Mouse (Mus musculus): ENCODE data around the gene Chst14. TPM values are rescaled to one million over a fixed set of nuclear protein-coding genes. Genes with fewer than 3 reads are reported as not detected.
A peak's percentile ranks its signal among the peaks of the same experiment; 100 is the strongest.

The Chst14 gene
- polyA plus RNA-seq, 1 experiment from 2014 or later: 31.8 TPM

DNA sequence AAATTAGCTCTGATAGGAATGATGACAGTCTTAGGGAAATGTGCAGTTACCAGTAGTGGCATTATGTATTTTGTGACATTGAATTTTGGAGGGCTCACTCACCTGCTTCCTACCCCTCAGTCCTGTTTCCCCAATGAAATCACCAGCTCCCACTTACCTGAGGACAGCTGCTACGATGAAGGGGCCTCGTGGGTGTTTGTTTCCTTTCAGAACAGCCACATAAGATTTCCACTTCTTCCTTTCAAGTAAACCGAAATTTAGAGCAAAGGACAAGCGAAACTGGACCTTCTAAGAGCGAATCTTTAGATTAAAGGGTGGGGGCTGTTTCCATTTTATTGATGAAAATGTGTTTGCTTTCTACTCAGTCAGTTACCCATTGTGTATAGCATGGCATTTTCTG, 45.8 kb downstream of the Chst14 start:
- Histone ChIP-seq H3K36me3 (ENCODE audit: control insufficient read depth, insufficient read depth, low read length) (no peaks in the 10 kb centered on the region), H3K4me3 (ENCODE audit: low read length) (no peak overlapping the region), H3K4me2 (replicated peaks; ENCODE audit: low read depth, low read length) (no peak overlapping the region; the same call in 1 of the 2 replicates), H3K9ac (ENCODE audit: low read depth, low read length) (no peak overlapping the region), H3K9me3 (ENCODE audit: control insufficient read depth, low read length) (no peaks in the 10 kb centered on the region), H3K27ac (ENCODE audit: low read depth, low read length) (no peak overlapping the region), H3K27me3 (ENCODE audit: control insufficient read depth, insufficient read depth, low read length) (peaks cover 25% of the 10 kb centered on the region), H3K4me1 (ENCODE audit: control insufficient read depth, insufficient read depth, low read length) (no peaks in the 10 kb centered on the region)
- WGBS: 76% methylated on average over 5 of the region's 5 CpGs
- no peak for ATAC-seq (ENCODE audit: low FRiP score, low TSS enrichment)

DNA sequence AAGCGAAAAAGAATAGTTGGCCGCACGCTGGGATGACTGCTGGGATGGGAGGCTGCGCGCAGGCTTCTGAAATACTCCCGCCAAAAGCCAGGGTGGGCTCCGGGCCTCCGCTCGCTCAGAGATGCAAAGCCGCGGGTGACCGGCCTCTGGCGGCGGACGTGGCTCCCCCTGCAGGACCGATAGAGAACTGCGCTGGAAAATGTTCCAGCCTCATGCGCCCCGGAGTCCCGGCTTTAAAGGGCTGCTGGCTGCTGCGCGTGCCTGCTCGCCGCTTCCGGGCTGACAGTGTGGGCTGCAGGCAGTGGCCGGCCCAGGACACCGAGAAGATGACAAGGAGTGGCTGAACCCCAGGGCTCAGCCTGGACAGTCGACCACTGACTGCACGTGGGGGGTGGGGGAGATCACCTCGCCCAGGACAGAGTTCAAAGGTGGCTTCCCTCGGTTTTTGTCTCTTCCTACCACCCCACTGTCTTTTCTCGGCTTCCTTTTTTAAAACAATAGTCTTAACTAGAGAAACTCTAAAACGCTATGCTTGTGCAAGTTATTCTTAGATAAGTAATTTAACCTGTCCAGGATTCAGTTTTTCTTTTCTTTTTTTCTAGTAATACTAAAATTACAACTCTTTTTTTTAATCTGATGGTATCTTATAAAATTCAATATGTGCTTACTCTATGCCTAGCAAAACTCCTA, 46.5 kb downstream of the Chst14 start:
- Histone ChIP-seq H3K4me2 (replicated peaks; ENCODE audit: low read depth, low read length) (peak overlapping the region; percentile 66), H3K27me3 (ENCODE audit: control insufficient read depth, insufficient read depth, low read length) (peaks cover 32% of the 10 kb centered on the region)

DNA sequence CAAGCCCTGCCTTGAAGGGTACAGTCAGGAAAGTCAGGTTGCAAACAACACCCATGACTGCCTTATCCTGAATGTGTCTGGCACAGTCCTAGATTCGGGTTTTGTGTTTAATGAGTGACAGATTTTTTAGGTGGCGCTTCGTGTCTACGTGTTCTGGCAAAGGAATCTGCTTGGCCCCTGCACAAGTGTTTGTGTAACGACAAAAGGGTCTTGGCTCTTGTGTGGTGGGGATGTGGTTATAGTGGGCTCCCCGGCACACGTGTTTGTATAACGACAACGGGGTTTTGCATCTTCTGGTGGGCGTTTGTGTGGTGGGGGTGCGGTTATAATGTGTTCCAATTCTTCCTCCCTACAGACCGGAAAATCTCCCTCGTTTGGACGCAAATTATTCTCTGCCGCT, 49.6 kb downstream of the Chst14 start:
- WGBS: 4% methylated on average over 15 of the region's 15 CpGs
- ATAC-seq (ENCODE audit: low FRiP score, low TSS enrichment): peak; percentile 3; the same call in 1 of the 2 replicates
- H3K27ac ChIP-seq (ENCODE audit: low read depth, low read length): no peak overlapping the region
- H3K36me3 ChIP-seq (ENCODE audit: control insufficient read depth, insufficient read depth, low read length): no peaks in the 10 kb centered on the region
- no peaks in the 10 kb centered on the region for H3K4me1 ChIP-seq (ENCODE audit: control insufficient read depth, insufficient read depth, low read length)
- H3K4me2 ChIP-seq (replicated peaks; ENCODE audit: low read depth, low read length): peak overlapping the region; percentile 95
- peaks cover 35% of the 10 kb centered on the region for H3K27me3 ChIP-seq (ENCODE audit: control insufficient read depth, insufficient read depth, low read length)
- peak overlapping the region; percentile 57 for H3K4me3 ChIP-seq (ENCODE audit: low read length)
- no peaks in the 10 kb centered on the region for H3K9me3 ChIP-seq (ENCODE audit: control insufficient read depth, low read length)
- H3K9ac ChIP-seq (ENCODE audit: low read depth, low read length): peak overlapping the region; percentile 64

More for the DNA sequence above, 46.5 kb downstream of the Chst14 start:
- ATAC-seq (ENCODE audit: low FRiP score, low TSS enrichment): peak; percentile 90
- WGBS: 2% methylated on average over 33 of the region's 33 CpGs
- H3K4me1 ChIP-seq (ENCODE audit: control insufficient read depth, insufficient read depth, low read length): no peaks in the 10 kb centered on the region
- H3K36me3 ChIP-seq (ENCODE audit: control insufficient read depth, insufficient read depth, low read length): no peaks in the 10 kb centered on the region
- peak overlapping the region; percentile 32 for H3K4me3 ChIP-seq (ENCODE audit: low read length)
- no peaks in the 10 kb centered on the region for H3K9me3 ChIP-seq (ENCODE audit: control insufficient read depth, low read length)
- no peak overlapping the region for H3K27ac ChIP-seq (ENCODE audit: low read depth, low read length)
- peak overlapping the region; percentile 47; the same call in 1 of the 2 replicates for H3K9ac ChIP-seq (ENCODE audit: low read depth, low read length)

DNA sequence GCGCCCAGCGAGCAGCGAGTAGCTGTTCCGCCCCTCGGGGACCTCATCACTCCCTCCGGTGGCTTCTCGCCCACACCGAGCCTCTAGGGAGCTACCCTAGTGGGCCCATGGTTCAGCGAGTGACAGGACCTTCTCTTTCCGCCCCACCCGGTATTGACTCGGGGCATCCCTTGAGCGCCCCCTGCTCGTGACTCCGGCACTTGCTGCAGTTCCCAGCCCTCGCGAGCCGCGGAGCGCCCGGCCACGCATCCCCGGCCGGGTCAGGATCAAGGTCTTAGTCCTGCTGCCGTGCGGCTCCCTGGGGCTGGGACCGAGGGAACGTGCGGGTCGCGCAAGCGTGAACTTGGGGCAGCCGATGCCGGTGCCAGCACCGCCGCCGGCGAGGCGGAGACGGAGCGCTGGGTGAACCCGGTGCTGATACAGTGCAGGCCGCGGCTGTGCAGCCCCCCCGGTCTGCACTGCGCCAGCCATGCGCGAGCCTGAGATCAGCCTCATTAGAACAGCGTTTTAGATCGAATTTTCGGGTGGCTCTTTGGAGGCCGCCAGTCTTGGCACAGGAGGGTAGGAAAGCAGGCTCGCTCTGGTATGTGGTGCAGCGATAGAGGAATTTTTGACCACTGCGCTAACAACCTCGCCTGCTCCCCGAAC, 50.1 kb downstream of the Chst14 start:
- Histone ChIP-seq H3K36me3 (ENCODE audit: control insufficient read depth, insufficient read depth, low read length) (no peaks in the 10 kb centered on the region), H3K27me3 (ENCODE audit: control insufficient read depth, insufficient read depth, low read length) (peaks cover 35% of the 10 kb centered on the region), H3K4me1 (ENCODE audit: control insufficient read depth, insufficient read depth, low read length) (no peaks in the 10 kb centered on the region), H3K4me3 (ENCODE audit: low read length) (peak overlapping the region; percentile 57), H3K4me2 (replicated peaks; ENCODE audit: low read depth, low read length) (peak overlapping the region; percentile 95), H3K27ac (ENCODE audit: low read depth, low read length) (no peak overlapping the region), H3K9me3 (ENCODE audit: control insufficient read depth, low read length) (no peaks in the 10 kb centered on the region), H3K9ac (ENCODE audit: low read depth, low read length) (peak overlapping the region; percentile 64)
- WGBS: under 1% methylated on average over 57 of the region's 57 CpGs
- ATAC-seq (ENCODE audit: low FRiP score, low TSS enrichment): peak; percentile 79

DNA sequence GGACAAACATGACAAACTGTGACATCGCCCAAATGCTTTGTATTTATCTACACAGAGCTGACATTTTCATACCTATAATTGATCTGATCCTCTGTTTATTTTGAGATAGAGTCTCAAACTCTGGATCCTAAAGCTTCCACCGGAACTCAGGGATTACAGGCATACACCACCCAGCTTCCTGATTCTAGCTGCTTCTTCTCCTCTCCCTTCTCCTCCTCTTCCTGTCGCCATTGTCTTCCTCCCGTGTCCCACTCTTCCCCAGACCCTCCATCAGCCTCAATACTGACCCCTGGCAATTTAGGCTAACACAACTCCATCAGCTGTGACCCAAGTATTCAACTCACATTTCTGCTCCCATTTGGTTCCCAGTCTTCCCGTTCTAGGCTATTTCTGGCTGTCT, 50.6 kb downstream of the Chst14 start:
- Histone ChIP-seq H3K36me3 (ENCODE audit: control insufficient read depth, insufficient read depth, low read length) (no peaks in the 10 kb centered on the region), H3K27me3 (ENCODE audit: control insufficient read depth, insufficient read depth, low read length) (peaks cover 35% of the 10 kb centered on the region), H3K4me1 (ENCODE audit: control insufficient read depth, insufficient read depth, low read length) (no peaks in the 10 kb centered on the region), H3K9ac (ENCODE audit: low read depth, low read length) (peak overlapping the region; percentile 64; the same call in 1 of the 2 replicates), H3K27ac (ENCODE audit: low read depth, low read length) (no peak overlapping the region), H3K4me3 (ENCODE audit: low read length) (peak overlapping the region; percentile 57), H3K9me3 (ENCODE audit: control insufficient read depth, low read length) (no peaks in the 10 kb centered on the region), H3K4me2 (replicated peaks; ENCODE audit: low read depth, low read length) (peak overlapping the region; percentile 95)
- WGBS: 10% methylated on average over 5 of the region's 5 CpGs
- no peak for ATAC-seq (ENCODE audit: low FRiP score, low TSS enrichment)

DNA sequence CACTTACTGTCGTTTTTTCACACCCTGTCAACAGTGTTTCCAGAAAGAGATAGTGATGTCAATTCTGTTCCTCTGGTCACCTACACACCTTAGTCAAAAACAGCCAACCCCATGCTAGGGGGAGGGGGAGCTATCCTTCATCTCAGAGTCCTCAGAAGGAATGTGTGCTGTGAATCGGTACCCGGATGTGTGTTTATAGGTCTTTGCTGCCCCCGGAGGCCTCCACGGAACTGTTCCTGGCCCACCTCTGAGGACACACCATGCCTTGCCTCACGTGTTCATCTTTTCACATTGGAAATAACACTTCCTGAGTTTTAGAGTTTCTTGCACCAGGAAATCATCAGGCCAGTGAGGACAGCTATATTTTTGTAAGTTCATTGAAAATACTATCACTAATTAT, 51.8 kb downstream of the Chst14 start:
- Histone ChIP-seq H3K4me3 (ENCODE audit: low read length) (no peak overlapping the region), H3K4me1 (ENCODE audit: control insufficient read depth, insufficient read depth, low read length) (no peaks in the 10 kb centered on the region), H3K9ac (ENCODE audit: low read depth, low read length) (no peak overlapping the region), H3K4me2 (replicated peaks; ENCODE audit: low read depth, low read length) (no peak overlapping the region), H3K27me3 (ENCODE audit: control insufficient read depth, insufficient read depth, low read length) (peaks cover 35% of the 10 kb centered on the region), H3K9me3 (ENCODE audit: control insufficient read depth, low read length) (0 out of 2 replicates have a peak, but pooled peaks cover 2% of the 10 kb centered on the region), H3K27ac (ENCODE audit: low read depth, low read length) (no peak overlapping the region), H3K36me3 (ENCODE audit: control insufficient read depth, insufficient read depth, low read length) (no peaks in the 10 kb centered on the region)
- ATAC-seq (ENCODE audit: low FRiP score, low TSS enrichment): no peak
- WGBS: 33% methylated on average over 6 of the region's 6 CpGs

Other genes starting within 250 kb of the Chst14 start
- gene Ankrd63, start 222.5 kb upstream of the Chst14 start, polyA plus RNA-seq (2014; fragmentation: Nextera tagmentation; extraction: Ambion mirVana): 0.24 and 0.65 TPM in 2 replicates
- gene Plcb2, start 198.1 kb upstream of the Chst14 start, polyA plus RNA-seq (2014; fragmentation: Nextera tagmentation; extraction: Ambion mirVana): 1.7 and 1.9 TPM in 2 replicates
- gene Inafm2, start 180.7 kb upstream of the Chst14 start, polyA plus RNA-seq (2014; fragmentation: Nextera tagmentation; extraction: Ambion mirVana): 18.3 and 22.0 TPM in 2 replicates
- gene Ccdc9b, start 163.8 kb upstream of the Chst14 start, polyA plus RNA-seq (2014; fragmentation: Nextera tagmentation; extraction: Ambion mirVana): 0.34 and 0.68 TPM in 2 replicates
- not detected in 2 replicates for gene Phgr1, start 153.7 kb upstream of the Chst14 start, polyA plus RNA-seq (2014; fragmentation: Nextera tagmentation; extraction: Ambion mirVana)
- gene Disp2, start 146.8 kb upstream of the Chst14 start, polyA plus RNA-seq (2014; fragmentation: Nextera tagmentation; extraction: Ambion mirVana): 0.05 TPM in 1 of 2 replicates, not detected in the other
- gene Knstrn, start 112.5 kb upstream of the Chst14 start, polyA plus RNA-seq (2014; fragmentation: Nextera tagmentation; extraction: Ambion mirVana): 134 and 141 TPM in 2 replicates
- gene Ivd, start 64.5 kb upstream of the Chst14 start, polyA plus RNA-seq (2014; fragmentation: Nextera tagmentation; extraction: Ambion mirVana): 55.8 and 63.1 TPM in 2 replicates
- 1.2 and 2.3 TPM in 2 replicates for gene Bahd1, start 26.1 kb upstream of the Chst14 start, polyA plus RNA-seq (2014; fragmentation: Nextera tagmentation; extraction: Ambion mirVana)
- gene Ccdc32, start 102.9 kb downstream of the Chst14 start, polyA plus RNA-seq (2014; fragmentation: Nextera tagmentation; extraction: Ambion mirVana): 19.9 and 22.0 TPM in 2 replicates
- 5.8 and 6.0 TPM in 2 replicates for gene Rpusd2, start 108.3 kb downstream of the Chst14 start, polyA plus RNA-seq (2014; fragmentation: Nextera tagmentation; extraction: Ambion mirVana)
- gene Knl1, start 120.6 kb downstream of the Chst14 start, polyA plus RNA-seq (2014; fragmentation: Nextera tagmentation; extraction: Ambion mirVana): 48.3 and 49.1 TPM in 2 replicates
- 40.0 and 51.9 TPM in 2 replicates for gene Rad51, start 186.3 kb downstream of the Chst14 start, polyA plus RNA-seq (2014; fragmentation: Nextera tagmentation; extraction: Ambion mirVana)
- 35.8 and 41.9 TPM in 2 replicates for gene Rmdn3, start 230.5 kb downstream of the Chst14 start, polyA plus RNA-seq (2014; fragmentation: Nextera tagmentation; extraction: Ambion mirVana)
- 35.5 and 41.7 TPM in 2 replicates for gene Gchfr, start 241.3 kb downstream of the Chst14 start, polyA plus RNA-seq (2014; fragmentation: Nextera tagmentation; extraction: Ambion mirVana)
- 0.31 and 0.43 TPM in 2 replicates for gene Gm14137, start 248.0 kb downstream of the Chst14 start, polyA plus RNA-seq (2014; fragmentation: Nextera tagmentation; extraction: Ambion mirVana)